ENCODE assay signal across 23 mouse cellular contexts in the genomic region with DNA sequence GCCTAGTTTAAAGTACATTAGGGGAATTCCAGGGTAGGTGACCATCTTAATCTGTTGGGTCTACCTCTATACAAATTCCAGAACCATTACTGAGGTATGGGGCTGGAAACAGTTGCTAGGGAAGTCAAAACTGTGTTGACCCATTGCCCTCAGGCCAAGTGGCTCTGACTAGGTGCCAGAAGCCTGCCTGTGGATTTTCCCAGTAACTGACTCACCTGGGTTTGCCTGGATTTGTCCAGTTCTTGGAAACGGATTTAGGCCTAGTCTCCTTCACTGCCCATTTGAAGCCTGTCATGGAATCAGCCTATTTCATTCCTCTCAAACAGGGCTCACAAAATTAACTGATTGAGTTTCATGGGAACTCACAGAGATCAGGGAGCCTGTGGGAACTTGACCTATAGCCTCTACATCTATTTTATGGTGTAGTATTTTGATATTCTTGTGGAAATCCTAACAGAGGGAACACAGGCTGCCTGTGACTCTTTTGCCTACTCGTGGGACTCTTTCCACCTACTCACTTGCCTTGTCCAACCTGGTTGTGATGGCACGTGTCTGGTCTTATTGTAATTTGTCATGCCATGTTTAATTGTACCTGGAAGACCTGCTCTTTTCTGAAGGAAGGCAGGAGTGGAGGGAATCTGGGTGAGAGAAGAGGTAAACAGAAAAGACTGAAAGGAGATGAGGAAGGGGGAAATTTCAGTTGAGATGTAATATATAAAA. TPM values are rescaled to one million over a fixed set of nuclear protein-coding genes. Genes with fewer than 3 reads are reported as not detected.
A peak's percentile ranks its signal among the peaks of the same experiment; 100 is the strongest.
DNase-seq lines count a peak whose midpoint lies in the region; ATAC-seq lines count a peak whose summit lies in the region.
"Not testable (repeated sequence)": the region's sequence is repeated elsewhere in the genome, so short reads cannot be mapped to it uniquely, and the experiment has no call there.
"Had no signal": no experiment of that assay in that cellular context is flagged by ENCODE, and none has a peak within 500 bp of the region (broad histone marks: within the 10 kb centered on the region; RNA-seq: fewer than 3 reads in every experiment).

No protein-coding gene starts in this region.

- H3K4me3 ChIP-seq in heart, embryonic 10.5 days; kidney, embryonic 16.5 days (ENCODE audit: low read length); lung, embryonic 15.5 days: not testable (repeated sequence)

- WGBS in heart, embryonic 10.5 days = 58% methylated on average over 3 of the region's 3 CpGs
- 67% methylated on average over 3 of the region's 3 CpGs for WGBS in kidney, embryonic 16.5 days
- WGBS in lung, embryonic 15.5 days = 59% methylated on average over 3 of the region's 3 CpGs

- not testable (repeated sequence) for H3K4me2 ChIP-seq in kidney, embryonic 16.5 days (replicated peaks; ENCODE audit: low read depth, low read length); lung, embryonic 15.5 days

- ATAC-seq in kidney, embryonic 16.5 days (ENCODE audit: low FRiP score, low TSS enrichment) = peak; percentile 40; the same call in 1 of the 2 replicates
- ATAC-seq in lung, embryonic 15.5 days (ENCODE audit: borderline replicate concordance, extremely low read depth, low FRiP score, low TSS enrichment) = peak; percentile 29; the same call in 1 of the 2 replicates
- 0 out of 2 replicates have a peak, but pooled peaks have one; percentile 30 for ATAC-seq in monocyte, adult 5-6 weeks (replicated peaks; ENCODE audit: insufficient number of reproducible peaks, low FRiP score, low TSS enrichment, poor library complexity, severe bottlenecking)

- peaks cover 29% of the 10 kb centered on the region for H3K9me3 ChIP-seq in heart, embryonic 10.5 days
- H3K9me3 ChIP-seq in kidney, embryonic 16.5 days (ENCODE audit: low read length); lung, embryonic 15.5 days: not testable (repeated sequence)

- H3K27me3 ChIP-seq in heart, embryonic 10.5 days (ENCODE audit: insufficient read depth, poor library complexity, severe bottlenecking); kidney, embryonic 16.5 days (ENCODE audit: insufficient read depth, low read length); lung, embryonic 15.5 days: not testable (repeated sequence)

- H3K9ac ChIP-seq in kidney, embryonic 16.5 days (replicated peaks; ENCODE audit: low read length); lung, embryonic 15.5 days: not testable (repeated sequence)

- not testable (repeated sequence) for H3K27ac ChIP-seq in heart, embryonic 10.5 days; kidney, embryonic 16.5 days (ENCODE audit: low read length); lung, embryonic 15.5 days

- H3K4me1 ChIP-seq in heart, embryonic 10.5 days; kidney, embryonic 16.5 days (ENCODE audit: insufficient read depth, low read length); lung, embryonic 15.5 days: not testable (repeated sequence)

- DNase-seq in 3134 (ENCODE audit: extremely low read depth, insufficient read length, low spot score) (peak; percentile 60), NIH3T3 (ENCODE audit: low read depth) (peak; percentile 55)
- peak; percentile 29 for DNase-seq in fibroblast of lung, adult 2 months (ENCODE audit: low read depth)
- DNase-seq in heart, embryonic 10.5 days (ENCODE audit: low spot score) = peak; percentile 74

- not testable (repeated sequence) for H3K36me3 ChIP-seq in heart, embryonic 10.5 days; kidney, embryonic 16.5 days (ENCODE audit: insufficient read depth, low read length); lung, embryonic 15.5 days

RNA-seq across cellular contexts. Expression of gene Prl2c3, which starts 9.1 kb away (rescaled TPM):
- polyA plus RNA-seq in heart, embryonic 10.5 days (2016; fragmentation: Nextera tagmentation; extraction: Ambion mirVana) = not detected in 2 replicates
- polyA plus RNA-seq in kidney, embryonic 16.5 days (2015; fragmentation: Nextera tagmentation; extraction: Ambion mirVana) = 0.37 TPM in 1 of 2 replicates, not detected in the other
- 0.35 and 0.59 TPM in 2 replicates for polyA plus RNA-seq in lung, embryonic 15.5 days (2015; fragmentation: Nextera tagmentation; extraction: Ambion mirVana)
- not detected in 3 replicates for total RNA-seq in monocyte, adult 5-6 weeks (2017)
- total RNA-seq: adrenal gland, adult 18-20 months; adrenal gland, adult 8-10 months; adrenal gland, postnatal 14 days; adrenal gland, postnatal 36 days; CH12.LX had no signal
- polyA plus RNA-seq: activated CD4-positive, CD25-positive, alpha-beta regulatory T cell, adult 4 months; CD4-positive, CD25-positive, alpha-beta regulatory T cell, adult 4 months; cortical plate, adult 2 months; embryonic facial prominence, embryonic 10.5 days; embryonic facial prominence, embryonic 12.5 days; embryonic facial prominence, embryonic 14.5 days; forebrain, embryonic 10.5 days; forebrain, embryonic 12.5 days; forebrain, embryonic 14.5 days; forebrain, embryonic 16.5 days; G1E had no signal
